ENCODE assay signal across 9 mouse cellular contexts in genomic region chr5:126395331-126395730, GRCm38 (mm10).
DNase-seq lines count a peak whose midpoint lies in the region; TF ChIP-seq lines count a peak whose summit lies in the region.
"Had no signal": no experiment of that assay in that cellular context is flagged by ENCODE, and none has a peak within 500 bp of the region (broad histone marks: within the 10 kb centered on the region; RNA-seq: fewer than 3 reads in every experiment).

No protein-coding gene starts in this region.

- no peaks in the 10 kb centered on the region for H3K79me2 ChIP-seq in heart, adult 2 months (replicated peaks; ENCODE audit: control insufficient read depth, insufficient read depth, low read length)

- H3K36me3 ChIP-seq in heart, adult 2 months (ENCODE audit: control insufficient read depth, insufficient read depth, low read length) = no peaks in the 10 kb centered on the region
- no peaks in the 10 kb centered on the region for H3K36me3 ChIP-seq in thymus, adult 2 months (ENCODE audit: control insufficient read depth, insufficient read depth, low read length)
- H3K36me3 ChIP-seq: heart, embryonic 15.5 days had no signal

- peak; percentile 29; the same call in 1 of the 2 replicates for TF ChIP-seq CTCF in heart, adult 2 months (IDR thresholded peaks at IDR 0.05)
- TF ChIP-seq CTCF in thymus, adult 2 months (IDR thresholded peaks at IDR 0.05; ENCODE audit: borderline replicate concordance, control insufficient read depth, extremely low read depth, insufficient read depth, low read length, poor library complexity) = no peak

- WGBS in heart, adult 2 months = 43% methylated on average over 8 of the region's 8 CpGs
- WGBS in thymus, adult 2 months = 58% methylated on average over 8 of the region's 8 CpGs

- no peak overlapping the region for H3K4me3 ChIP-seq in heart, adult 2 months
- no peak overlapping the region for H3K4me3 ChIP-seq in thymus, adult 2 months (ENCODE audit: control insufficient read depth, insufficient read depth, low read length)
- H3K4me3 ChIP-seq: heart, embryonic 15.5 days had no signal

- H3K9ac ChIP-seq in heart, adult 2 months (ENCODE audit: low read depth, low read length) = no peak overlapping the region
- H3K9ac ChIP-seq: heart, embryonic 15.5 days had no signal

- intact Hi-C loops in heart, adult 2 months (cut with DNase I) = no loop called here
- intact Hi-C loops in heart, postnatal 10 days (cut with DNase I) = loop anchor here (5.0 kb wide), 1 partner anchor 868 kb away; no protein-coding TSS in a partner anchor

- no peak for TF ChIP-seq EP300 in heart, adult 2 months (IDR thresholded peaks at IDR 0.05; ENCODE audit: insufficient read depth, low read depth, low read length)

- no peak overlapping the region for H3K27ac ChIP-seq in heart, adult 2 months
- no peak overlapping the region for H3K27ac ChIP-seq in thymus, adult 2 months (ENCODE audit: control insufficient read depth, insufficient read depth, low read length)
- H3K27ac ChIP-seq: heart, embryonic 15.5 days had no signal

- TF ChIP-seq POLR2A in heart, adult 2 months (IDR thresholded peaks at IDR 0.05; ENCODE audit: insufficient read depth, low read depth, low read length) = no peak
- no peak for TF ChIP-seq POLR2A in thymus, adult 2 months (IDR thresholded peaks at IDR 0.05; ENCODE audit: control insufficient read depth, extremely low read depth, insufficient read depth, low read length, poor library complexity)

- no peak for DNase-seq in heart, adult 2 months
- no peak for DNase-seq in heart, postnatal 10 days
- peak; percentile 1 for DNase-seq in ovary, postnatal 14 days (ENCODE audit: low spot score)
- no peak for DNase-seq in ovary, postnatal 10 days (ENCODE audit: low spot score)
- peak; percentile 9 to 26 for DNase-seq in layer of hippocampus, postnatal 10 days (ENCODE audit: low spot score in 2 of 2)
- DNase-seq in telencephalon, adult 2 months (ENCODE audit: low read depth, low spot score) = peak; percentile 4
- DNase-seq in thymus, adult 2 months = no peak
- DNase-seq: lung, adult 18-20 months had no signal

- H3K4me1 ChIP-seq in heart, adult 2 months (ENCODE audit: control insufficient read depth, insufficient read depth, low read length) = no peaks in the 10 kb centered on the region
- H3K4me1 ChIP-seq in thymus, adult 2 months (replicated peaks; ENCODE audit: control insufficient read depth, insufficient read depth, low read length) = no peaks in the 10 kb centered on the region
- H3K4me1 ChIP-seq: heart, embryonic 15.5 days had no signal

- no peaks in the 10 kb centered on the region for H3K27me3 ChIP-seq in heart, adult 2 months (ENCODE audit: control insufficient read depth, insufficient read depth, low read length)
- no peaks in the 10 kb centered on the region for H3K27me3 ChIP-seq in thymus, adult 2 months (ENCODE audit: control insufficient read depth, insufficient read depth, low read length)
- H3K27me3 ChIP-seq: heart, embryonic 15.5 days had no signal

Comparison
In these comparisons a context has a peak if more than half of its experiments do, and no peak if none do; other contexts are left out.
1. DNase-seq: peak in ovary, postnatal 14 days (single experiment), layer of hippocampus, postnatal 10 days (2 of 2) and telencephalon, adult 2 months (single experiment); none in heart, adult 2 months (0 of 2), heart, postnatal 10 days (0 of 2), ovary, postnatal 10 days (single experiment) and thymus, adult 2 months (single experiment).